Mouse (Mus musculus) naive thymus-derived CD4-positive, alpha-beta T cell, adult 2 months (primary cell): ENCODE data around the gene Grk3.

Experiments used
- DNase-seq: peaks from one replicate; pipeline ENCODE4 v3.0.0-alpha.2; 2011; ENCODE audit warnings: low read depth

The Grk3 gene

DNA sequence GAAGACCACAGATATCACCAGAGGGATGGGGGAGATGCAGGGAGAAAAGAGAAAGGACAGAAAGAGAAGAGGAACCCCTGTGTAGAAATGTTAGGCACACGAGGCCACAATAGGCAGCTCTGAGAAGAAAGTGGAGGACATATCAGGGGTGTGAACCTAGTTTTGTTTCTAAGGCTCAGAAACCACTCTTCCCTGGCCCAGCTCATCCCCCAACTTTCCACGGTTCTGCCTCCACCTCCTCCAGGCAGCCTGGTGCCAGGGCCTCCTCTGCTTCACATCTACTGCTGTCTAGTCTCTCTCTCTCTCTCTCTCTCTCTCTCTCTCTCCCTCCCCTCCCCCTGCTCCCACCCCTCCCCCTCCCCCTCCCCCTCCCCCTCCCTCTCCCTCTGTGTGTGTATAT is 7.1 kb downstream of the Grk3 start:
- no peak for DNase-seq

DNA sequence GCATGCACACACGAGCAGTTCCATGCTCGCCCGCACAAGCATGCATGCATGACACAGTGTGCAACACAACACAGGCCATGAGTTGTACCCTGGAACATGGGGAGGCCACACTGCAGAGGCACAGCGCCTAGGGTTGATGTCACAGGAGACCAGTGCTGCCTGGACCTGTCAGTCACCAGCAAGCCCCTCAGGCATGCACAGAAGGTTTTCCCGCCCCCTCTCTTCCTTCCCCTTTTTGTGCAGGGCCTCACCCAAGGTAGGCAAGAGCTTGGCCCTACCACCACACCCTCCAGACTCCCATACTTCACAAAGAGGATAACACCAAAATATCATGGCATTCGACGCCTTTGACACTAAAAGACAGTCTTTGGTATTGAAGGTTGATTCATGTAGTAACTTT is 8.6 kb downstream of the Grk3 start:
- DNase-seq: no peak

DNA sequence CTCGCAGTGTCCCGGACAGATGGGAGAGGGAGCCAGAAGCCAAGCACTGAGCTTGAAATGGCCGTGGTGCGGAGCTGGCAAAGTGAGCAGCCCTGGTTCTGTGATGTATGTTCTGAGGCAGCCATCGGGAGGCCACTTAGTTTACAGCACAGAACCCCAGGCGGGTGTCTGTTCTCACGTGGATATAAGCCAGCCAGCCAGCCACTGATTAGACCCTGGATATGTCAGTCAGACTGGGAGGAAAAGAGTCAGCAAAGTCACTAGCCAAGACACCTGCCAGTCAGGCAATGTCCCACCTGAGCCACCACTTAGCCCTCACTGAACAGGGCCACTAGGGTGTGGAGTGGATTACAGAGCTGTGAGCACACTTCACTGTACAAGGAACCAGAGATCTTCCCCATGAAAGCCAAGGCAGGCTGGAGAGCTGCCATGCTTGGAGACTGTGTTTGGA is 9.6 kb downstream of the Grk3 start:
- DNase-seq: no peak

DNA sequence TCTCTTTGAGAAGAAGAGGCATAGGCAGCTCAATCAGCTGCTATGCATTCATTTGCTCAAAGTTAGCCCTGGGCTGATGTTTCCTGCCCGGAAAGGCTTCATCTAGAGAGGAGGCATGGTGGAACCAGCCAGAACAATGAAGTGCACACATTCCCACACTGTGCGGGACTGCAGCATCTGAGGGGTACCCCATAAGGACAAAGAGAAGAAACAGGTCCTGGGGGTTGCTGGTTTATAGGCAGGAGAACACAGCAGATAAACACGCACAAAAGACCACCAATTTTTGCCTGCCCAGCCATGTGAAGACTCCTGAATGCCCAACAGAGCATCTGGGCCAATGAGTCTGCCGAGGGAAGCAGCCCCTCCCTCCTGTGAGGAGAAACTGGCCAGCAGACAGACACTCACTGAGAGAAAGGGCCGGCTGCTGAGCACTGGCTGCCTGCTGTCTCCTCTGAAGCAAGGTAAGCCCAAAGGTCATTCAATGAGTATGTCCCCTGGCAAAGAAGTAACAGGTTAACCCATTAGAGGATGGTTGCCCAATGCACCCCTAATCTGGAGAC is 12.7 kb downstream of the Grk3 start:
- no peak for DNase-seq

DNA sequence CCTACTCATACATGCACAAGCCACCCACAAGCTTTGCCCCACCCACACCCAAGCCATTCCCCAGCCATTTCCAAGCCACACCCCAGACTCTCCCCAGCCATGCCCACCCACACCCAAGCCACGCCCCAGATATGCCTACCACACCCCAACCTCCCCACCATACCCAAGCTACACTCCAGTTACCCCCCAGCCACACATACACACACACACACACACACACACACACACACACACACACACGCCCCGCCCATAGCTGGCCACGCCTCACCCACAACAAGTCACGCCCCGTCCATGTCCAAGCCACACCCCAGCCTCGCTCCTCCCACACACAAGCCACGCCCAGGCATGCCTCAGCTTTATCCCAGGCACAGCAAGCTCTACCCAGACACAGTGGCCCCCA is 16.4 kb downstream of the Grk3 start:
- no peak for DNase-seq

DNA sequence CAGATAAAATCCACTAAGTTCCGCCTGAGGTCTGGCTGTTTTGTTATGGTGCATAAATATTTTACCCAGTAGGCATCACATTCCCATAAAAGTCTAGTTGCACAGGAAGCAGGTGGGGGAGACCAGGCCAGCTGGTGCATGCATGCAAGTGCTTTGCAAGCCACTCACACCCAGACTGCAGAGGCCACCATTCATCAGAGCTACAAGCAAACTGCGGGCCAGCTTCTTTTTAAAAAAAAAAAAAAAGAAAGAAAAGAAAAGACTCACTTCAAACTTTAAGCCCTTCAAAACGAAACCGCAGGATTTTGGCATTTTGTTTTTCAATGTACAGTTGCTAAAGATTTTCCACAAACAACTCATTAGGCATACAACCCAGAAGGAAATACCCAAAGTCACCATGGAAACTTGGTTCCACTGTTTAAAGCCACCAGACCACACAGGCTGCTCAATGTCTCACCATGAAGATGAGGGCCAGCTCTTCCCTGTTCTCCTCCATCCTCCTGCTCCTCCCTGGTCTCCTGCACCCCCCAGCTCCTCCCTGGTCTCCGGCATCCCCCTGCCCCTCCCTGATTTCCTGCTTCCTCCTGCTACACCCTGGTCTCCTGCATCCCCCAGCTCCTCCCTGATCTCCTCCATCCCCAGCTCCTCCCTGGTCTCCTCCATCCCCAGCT is 17.9 kb downstream of the Grk3 start:
- DNase-seq: no peak

DNA sequence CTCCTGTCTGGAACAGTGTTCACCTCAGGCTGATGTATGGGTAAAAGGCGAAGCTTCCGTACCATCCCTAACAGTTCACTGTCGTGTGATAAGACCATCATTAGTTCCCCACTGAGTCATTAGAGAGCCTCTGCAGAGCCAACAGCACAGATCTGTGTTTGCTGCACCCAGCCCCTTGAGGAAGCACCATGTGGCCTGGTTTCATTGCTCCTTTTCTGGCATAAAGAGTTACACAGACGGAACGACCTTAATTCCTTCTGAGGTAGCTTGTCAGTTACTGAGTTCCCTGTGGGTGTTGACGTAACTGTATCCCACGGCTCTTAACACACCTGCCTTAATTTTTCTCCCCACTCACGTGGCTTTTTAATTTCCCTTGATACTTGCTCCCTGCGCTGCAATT is 24.3 kb downstream of the Grk3 start:
- DNase-seq: no peak

DNA sequence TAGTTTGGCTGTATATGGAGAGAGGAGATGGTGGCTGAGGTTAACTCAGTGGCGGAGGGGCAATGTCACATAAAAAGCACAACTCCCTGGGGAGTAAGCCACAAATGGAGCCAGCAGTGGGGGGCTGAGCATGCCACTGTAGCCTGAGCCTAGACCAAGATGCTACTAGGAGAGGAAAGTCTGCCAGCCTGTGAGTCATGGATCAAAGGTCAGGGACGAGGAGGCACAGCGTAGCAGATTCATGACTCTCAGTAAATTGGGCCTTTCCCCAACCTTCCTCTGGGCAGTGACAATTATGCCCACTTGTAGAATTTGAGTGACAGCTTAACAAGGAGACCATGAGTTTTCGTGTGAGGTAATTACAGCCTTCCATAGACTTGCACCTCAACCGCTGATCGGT is 33.7 kb downstream of the Grk3 start:
- no peak for DNase-seq

DNA sequence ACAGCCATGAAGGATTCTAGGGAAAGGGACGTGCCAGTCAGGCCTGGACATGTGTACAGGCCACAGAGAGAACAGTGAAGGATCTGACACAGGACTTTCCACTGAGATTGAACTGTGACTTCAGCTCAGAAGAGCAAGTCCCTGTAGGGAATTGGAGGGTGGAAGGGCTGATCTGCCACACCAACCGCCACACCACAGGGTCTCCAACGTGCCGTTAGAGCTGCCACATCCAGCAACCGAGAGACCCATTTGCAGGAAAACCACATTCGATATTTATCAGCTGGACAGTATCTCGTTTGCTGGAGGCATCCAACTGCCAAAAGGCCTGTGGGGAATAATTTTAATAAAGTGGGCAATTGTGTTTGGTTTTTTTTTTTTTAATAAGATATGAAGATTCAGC is 35.9 kb downstream of the Grk3 start:
- no peak for DNase-seq

DNA sequence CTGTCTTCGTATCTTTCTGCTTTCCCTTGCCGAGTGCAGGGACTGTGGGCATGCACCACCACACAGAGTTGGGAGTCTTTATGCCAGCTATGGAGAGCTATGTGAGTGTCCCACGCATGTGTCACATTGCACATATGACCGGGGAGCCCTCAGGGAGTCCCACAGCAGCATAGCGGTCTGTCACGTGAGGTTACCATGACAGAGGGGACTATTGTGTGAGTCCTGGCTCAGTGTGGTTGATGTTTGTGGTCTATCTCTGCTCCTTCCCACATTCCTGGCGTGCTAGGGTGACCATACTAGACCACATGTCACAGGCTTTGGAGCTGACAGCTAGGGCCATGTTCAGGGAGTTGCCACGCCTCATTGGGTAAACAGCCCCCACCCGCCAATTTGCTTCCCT is 36.4 kb downstream of the Grk3 start:
- DNase-seq: no peak

DNA sequence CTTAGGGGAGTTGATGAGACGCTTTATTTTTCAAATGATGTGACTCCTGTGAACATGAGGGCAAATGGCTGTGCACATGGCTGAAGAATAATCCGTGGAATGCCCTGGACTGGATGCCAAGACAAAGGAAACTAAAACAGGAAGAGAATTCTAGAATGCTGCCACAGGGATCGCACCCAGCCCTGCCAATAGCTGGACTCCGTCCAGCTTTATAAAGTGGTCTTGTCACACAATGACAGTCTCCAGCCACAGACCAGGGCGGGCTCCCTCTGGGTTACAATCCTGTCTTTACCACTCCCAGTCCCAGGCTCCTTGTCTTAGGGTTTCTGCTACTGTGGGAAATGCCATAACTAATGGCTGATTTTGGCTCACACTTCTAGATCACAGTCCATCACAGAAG is 38.5 kb downstream of the Grk3 start:
- no peak for DNase-seq

DNA sequence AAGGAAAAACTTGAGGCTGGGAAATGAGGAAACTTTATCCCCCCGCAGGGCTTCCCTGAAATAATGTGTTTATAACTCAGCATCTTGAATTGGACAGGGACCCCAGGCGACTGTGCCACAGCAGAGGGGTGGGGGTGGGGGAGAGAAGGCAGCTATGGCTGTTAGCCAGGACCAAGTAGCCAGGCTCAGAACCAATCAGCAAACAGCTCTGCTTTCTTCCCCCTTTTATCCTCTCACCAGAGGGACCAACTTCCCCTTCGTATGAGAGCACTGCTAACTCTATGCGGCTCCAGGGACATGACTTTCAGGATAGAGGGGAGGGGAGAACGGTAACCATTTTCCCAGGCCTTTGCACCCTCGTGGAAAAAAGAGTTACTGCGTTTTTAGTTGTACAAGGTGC is 42.0 kb downstream of the Grk3 start:
- no peak for DNase-seq

DNA sequence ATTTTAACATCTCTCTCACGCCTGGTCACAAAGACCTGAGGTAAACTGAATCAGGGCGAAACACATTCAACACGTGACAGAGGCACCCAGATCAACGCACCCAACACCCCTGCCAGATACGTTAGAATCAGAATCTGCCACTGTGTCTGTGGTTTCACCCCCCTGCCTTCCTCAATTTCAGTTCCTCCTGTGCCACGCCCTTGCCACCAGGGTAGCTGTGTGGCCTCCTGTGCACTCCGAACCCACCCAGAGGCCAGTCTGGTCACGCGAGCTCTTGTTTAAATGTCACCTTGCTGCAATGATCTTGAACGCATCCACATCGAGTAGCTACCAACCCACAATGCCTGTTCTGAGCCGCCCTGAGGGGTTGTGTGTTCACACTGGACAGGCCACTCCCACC is 43.3 kb downstream of the Grk3 start:
- DNase-seq: no peak

DNA sequence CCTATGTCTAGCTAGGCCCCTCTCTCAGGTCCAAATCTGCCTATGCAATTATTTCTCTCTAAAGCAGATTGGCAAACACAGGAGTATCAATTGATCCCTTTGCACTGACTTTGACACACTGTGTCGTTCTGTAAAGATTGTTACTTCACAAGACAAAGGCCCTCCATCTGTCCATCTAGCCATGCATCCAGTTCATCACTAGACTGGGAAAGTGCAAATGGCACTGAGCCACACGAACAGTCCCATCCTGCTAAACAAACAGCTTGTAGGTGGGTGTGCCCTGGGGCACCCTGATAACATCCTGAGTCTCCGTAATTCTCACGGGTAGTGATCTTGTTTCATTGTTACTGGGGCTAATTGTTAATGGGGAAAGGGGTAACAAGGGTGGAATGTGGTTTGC is 52.1 kb downstream of the Grk3 start:
- DNase-seq: no peak

DNA sequence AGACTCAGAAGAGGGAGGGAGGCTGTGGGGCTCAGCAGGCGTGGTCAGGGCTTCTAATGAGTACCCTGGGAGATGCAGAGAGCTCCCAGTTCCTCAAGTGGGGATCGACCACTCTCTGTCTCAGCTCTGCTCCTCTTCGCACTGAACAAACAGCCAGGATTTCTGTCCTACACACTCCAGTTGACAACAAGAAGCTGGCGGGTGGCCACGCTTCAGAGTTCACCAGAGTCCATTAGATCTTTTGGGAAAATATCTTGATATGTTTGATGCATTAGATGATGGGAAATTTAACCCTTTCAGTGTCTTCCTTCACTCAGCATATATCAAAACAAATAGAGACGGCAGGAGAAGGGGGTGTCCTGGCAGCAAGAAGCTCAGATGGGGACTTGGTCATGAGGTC is 53.4 kb downstream of the Grk3 start:
- DNase-seq: no peak

DNA sequence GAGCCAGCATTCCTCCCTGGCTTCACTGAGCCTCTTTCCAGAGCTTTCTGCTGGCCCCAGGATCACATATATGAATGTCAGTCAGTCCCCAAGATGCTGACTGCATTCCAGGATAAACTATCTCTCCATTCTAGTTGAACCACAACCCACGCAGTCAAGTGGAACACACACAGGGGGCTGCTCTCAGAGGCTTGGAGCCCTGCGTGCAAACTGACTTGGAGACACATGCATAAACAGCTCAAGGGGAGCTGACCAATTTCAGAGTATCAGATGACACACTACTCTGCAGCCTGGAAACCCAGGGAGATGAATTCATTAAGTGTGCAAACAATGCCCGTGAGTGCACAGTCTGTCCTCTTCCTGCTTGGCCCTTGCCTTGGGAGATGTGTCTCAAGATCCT is 54.7 kb downstream of the Grk3 start:
- no peak for DNase-seq

DNA sequence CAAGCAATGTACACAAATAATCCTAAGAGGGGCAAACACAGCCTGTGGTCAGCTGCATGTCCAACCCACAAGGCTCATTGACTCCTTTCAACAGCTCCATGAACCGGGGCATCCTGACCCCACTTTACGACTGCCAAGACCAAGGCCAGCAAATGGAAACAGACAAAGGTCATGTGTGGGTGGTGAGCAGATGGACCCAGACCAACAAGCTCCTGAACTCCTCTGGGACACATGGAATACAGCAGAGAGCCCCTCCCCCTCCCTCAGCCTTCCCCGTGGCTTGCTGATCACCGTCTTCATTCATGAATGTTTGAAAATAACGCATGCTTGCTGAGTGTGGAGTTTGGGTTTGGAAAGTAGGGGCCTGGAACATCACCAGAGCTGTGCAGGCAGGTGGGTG is 57.3 kb downstream of the Grk3 start:
- no peak for DNase-seq

DNA sequence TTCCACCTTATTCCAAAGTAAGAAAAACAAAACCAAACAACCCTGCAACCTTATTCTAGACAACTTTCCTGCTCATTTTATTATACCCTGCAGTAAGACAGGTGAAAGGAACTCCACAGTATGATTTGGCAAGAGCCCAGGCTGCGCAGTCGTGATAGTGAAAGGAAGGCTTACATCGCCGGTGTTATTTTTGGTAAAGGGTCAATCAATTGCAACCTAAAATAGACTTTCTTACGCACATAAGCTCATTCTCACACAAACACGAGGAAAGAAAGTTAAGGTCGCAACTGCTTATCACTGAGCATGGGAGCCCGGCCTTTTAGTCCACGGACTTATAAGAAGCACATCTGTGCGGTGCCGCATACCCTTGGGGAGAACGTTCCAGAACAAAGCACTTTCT is 58.8 kb downstream of the Grk3 start:
- no peak for DNase-seq

DNA sequence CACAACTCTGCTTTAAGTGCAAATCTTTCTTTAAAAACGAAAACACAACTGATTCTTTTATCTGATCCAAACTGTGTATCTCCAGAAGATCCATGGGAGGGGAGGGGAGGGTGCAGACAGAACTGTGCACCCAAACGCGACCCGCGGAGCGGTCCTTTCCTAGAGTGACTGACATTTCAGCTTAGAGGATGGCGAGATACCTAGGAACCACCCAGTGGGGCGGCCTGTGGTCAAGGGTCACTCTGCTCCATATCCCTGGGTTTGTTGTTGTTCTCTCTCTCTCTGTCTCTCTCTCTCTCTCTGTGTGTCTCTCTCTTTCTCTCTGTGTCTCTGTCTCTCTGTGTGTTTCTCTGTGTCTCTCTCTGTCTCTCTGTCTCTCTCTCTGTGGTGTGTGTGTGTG is 59.2 kb downstream of the Grk3 start:
- no peak for DNase-seq

DNA sequence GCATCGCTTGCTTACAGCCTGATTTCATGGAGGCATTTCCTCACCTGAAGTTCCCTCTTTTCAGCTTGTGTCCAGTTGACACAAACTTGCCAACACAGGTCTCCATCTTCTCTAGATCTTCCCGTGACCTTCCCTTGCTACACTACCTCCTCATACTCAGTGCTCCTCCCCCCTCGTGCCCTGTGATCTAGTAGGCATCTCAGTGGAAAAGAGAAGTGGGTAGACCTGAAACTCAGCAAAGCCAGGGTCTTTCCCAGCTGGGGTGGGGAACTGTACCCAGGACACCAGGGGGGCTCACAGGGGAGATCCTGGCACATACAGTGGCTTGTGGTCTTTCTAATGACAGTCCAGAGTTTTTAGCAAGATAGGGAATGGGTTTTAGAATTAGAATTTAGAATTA is 64.7 kb downstream of the Grk3 start:
- DNase-seq: no peak

DNA sequence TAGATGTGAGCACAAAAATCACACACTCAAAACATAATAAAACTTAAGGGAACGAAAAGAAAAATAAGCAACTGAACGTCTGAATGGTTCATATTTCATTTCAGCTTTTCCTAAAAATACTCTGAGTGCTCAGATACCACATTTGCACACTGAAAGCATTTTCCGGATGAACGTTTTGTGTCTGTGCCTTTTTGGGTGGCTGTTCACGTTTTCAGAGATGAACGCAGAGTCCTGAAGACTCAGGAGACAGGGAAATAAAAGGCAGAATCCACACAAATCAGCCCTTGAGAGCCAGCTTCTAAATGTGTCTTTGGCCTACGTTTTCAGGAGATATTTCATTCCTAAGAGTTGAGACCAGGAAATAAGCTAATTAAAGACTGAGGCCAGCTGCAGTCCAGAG is 69.7 kb downstream of the Grk3 start:
- DNase-seq: no peak

DNA sequence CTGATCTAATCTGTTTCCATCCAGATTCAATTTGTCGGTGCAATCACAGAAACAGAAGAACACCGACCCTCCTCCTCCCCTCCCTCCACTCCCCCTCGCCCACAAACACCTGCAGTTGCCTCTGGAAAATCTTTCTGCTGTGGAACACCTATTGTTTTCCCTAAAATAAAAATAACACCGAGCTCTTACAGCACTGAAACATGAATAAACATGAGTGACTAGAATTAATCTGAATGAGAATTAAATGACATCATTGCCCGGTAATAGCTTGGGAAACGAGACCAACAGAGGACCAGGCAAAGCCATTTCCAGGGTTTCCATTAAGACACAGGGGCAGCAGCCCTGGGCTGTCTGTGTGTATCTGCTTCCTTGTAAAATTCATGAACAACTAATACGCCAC is 73.3 kb downstream of the Grk3 start:
- no peak for DNase-seq

DNA sequence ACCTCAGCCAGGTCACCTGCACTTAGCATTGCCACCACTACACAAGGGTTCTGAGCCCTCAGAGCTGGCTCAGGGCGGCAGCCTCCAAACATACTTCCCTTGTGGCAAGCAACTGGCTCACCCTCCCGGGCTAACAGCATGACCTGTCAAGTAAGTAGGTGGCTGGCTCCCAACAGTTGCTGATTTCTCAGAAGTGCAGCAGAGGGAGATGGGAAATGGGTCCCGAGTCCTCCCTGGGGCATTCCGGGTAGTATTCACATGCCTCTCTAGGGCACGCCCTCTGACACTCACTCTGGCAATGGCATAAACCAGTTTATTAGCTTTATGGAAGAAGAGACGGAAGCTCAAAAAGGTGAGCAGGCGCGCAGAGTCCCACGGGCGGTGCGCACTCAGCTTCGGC is 74.6 kb downstream of the Grk3 start:
- no peak for DNase-seq

DNA sequence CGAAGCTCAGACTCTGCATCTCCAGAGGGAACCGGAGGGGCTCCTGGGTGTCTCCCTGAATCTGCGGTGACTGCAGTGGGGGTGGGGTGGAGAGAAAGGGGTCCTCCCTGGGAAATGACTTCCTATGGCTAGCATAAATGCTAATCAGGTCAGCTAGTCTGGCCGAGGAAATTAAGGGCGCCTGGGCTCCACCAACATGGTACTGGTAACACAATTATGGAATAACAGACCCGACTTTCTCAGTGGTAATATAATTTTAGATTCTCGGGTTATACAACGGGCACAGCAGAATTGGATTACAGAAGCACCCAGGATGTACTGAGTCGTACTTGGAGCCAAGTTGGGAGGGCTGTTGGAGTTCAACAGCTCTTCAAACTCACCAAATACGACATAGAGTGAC is 79.0 kb downstream of the Grk3 start:
- DNase-seq: no peak

DNA sequence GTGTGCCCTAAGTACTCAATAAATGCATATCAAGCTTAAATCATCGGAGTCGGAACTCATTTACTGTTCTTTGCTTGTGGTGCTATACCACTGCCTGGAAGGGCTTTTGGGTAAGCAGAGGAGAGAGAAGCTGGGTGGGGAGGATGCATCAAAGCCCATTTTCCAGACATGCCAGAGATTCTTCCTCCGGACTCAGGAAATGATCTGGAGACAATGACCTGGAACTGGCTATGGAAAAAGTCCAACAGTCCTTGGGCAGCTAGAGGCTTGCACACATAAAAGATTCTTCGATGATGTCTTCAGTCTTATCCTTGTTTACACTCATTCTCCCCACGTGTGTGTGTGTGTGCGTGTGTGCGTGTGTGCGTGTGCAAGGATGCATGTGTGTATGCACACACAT is 80.2 kb downstream of the Grk3 start:
- no peak for DNase-seq
